11 mouse cellular contexts compared by ENCODE assay signal in genomic region chr14:27108748-27109504, GRCm38 (mm10). TPM values are rescaled to one million over a fixed set of nuclear protein-coding genes. Genes with fewer than 3 reads are reported as not detected.
DNase-seq lines count a peak whose midpoint lies in the region; ATAC-seq and TF ChIP-seq lines count a peak whose summit lies in the region.
"Had no signal": no experiment of that assay in that cellular context is flagged by ENCODE, and none has a peak within 500 bp of the region (broad histone marks: within the 10 kb centered on the region; RNA-seq: fewer than 3 reads in every experiment).

No protein-coding gene starts in this region.

- no peak overlapping the region for H3K4me3 ChIP-seq in kidney, embryonic 15.5 days (replicated peaks)
- H3K4me3 ChIP-seq in lung, embryonic 14.5 days (ENCODE audit: low read depth, low read length), result no peak overlapping the region
- no peak overlapping the region for H3K4me3 ChIP-seq in thymus, adult 2 months (ENCODE audit: control insufficient read depth, insufficient read depth, low read length)
- H3K4me3 ChIP-seq: heart, embryonic 13.5 days; limb, embryonic 13.5 days; neural tube, embryonic 12.5 days had no signal

- TF ChIP-seq CTCF in lung, embryonic 14.5 days (IDR thresholded peaks at IDR 0.05; ENCODE audit: low read depth), result peak; percentile 33; the same call in 1 of the 2 replicates
- TF ChIP-seq CTCF in thymus, adult 2 months (IDR thresholded peaks at IDR 0.05; ENCODE audit: borderline replicate concordance, control insufficient read depth, extremely low read depth, insufficient read depth, low read length, poor library complexity), result no peak

- H3K9me3 ChIP-seq in kidney, embryonic 15.5 days (replicated peaks), result no peaks in the 10 kb centered on the region
- H3K9me3 ChIP-seq in lung, embryonic 14.5 days (ENCODE audit: low read depth, low read length), result no peaks in the 10 kb centered on the region
- H3K9me3 ChIP-seq: heart, embryonic 13.5 days; limb, embryonic 13.5 days; neural tube, embryonic 12.5 days had no signal

- ATAC-seq in kidney, embryonic 15.5 days (replicated peaks; ENCODE audit: low FRiP score), result no peak
- ATAC-seq in lung, embryonic 14.5 days (ENCODE audit: insufficient read depth), result no peak

- no peak overlapping the region for H3K9ac ChIP-seq in kidney, embryonic 15.5 days
- no peak overlapping the region for H3K9ac ChIP-seq in lung, embryonic 14.5 days
- H3K9ac ChIP-seq: heart, embryonic 13.5 days; limb, embryonic 13.5 days; neural tube, embryonic 12.5 days had no signal

- peak; percentile 54 for DNase-seq in adrenal gland, postnatal 10 days
- DNase-seq in adrenal gland, adult 8-10 months, result no peak
- DNase-seq in kidney, adult 11 months, result peak; percentile 64
- DNase-seq in cerebellum, adult 9-11 months, result peak; percentile 15
- DNase-seq in lung, embryonic 14.5 days, result peak; percentile 46
- no peak for DNase-seq in c-Kit-positive CD71-positive TER-119-positive erythroid progenitor cells, embryonic 14.5 days (ENCODE audit: low spot score)
- DNase-seq in thymus, adult 2 months, result no peak

- H3K36me3 ChIP-seq in kidney, embryonic 15.5 days, result peaks cover 19% of the 10 kb centered on the region
- H3K36me3 ChIP-seq in lung, embryonic 14.5 days (ENCODE audit: insufficient read depth), result no peaks in the 10 kb centered on the region
- H3K36me3 ChIP-seq in thymus, adult 2 months (ENCODE audit: control insufficient read depth, insufficient read depth, low read length), result no peaks in the 10 kb centered on the region
- H3K36me3 ChIP-seq: heart, embryonic 13.5 days; neural tube, embryonic 12.5 days had no signal

- no peak overlapping the region for H3K4me2 ChIP-seq in kidney, embryonic 15.5 days
- H3K4me2 ChIP-seq in lung, embryonic 14.5 days, result no peak overlapping the region
- H3K4me2 ChIP-seq: heart, embryonic 13.5 days; limb, embryonic 13.5 days; neural tube, embryonic 12.5 days had no signal

- 0 out of 2 replicates have a peak, but pooled peaks cover 3% of the 10 kb centered on the region for H3K4me1 ChIP-seq in kidney, embryonic 15.5 days
- no peaks in the 10 kb centered on the region for H3K4me1 ChIP-seq in lung, embryonic 14.5 days (ENCODE audit: insufficient read depth)
- no peaks in the 10 kb centered on the region for H3K4me1 ChIP-seq in thymus, adult 2 months (replicated peaks; ENCODE audit: control insufficient read depth, insufficient read depth, low read length)

- no peak for TF ChIP-seq POLR2A in thymus, adult 2 months (IDR thresholded peaks at IDR 0.05; ENCODE audit: control insufficient read depth, extremely low read depth, insufficient read depth, low read length, poor library complexity)

- no peaks in the 10 kb centered on the region for H3K27me3 ChIP-seq in kidney, embryonic 15.5 days
- H3K27me3 ChIP-seq in lung, embryonic 14.5 days (ENCODE audit: insufficient read depth, low read length), result peaks cover 7% of the 10 kb centered on the region; the same call in 1 of the 2 replicates
- no peaks in the 10 kb centered on the region for H3K27me3 ChIP-seq in thymus, adult 2 months (ENCODE audit: control insufficient read depth, insufficient read depth, low read length)

- WGBS in kidney, embryonic 15.5 days, result 75% methylated on average over 6 of the region's 6 CpGs
- 64% methylated on average over 6 of the region's 6 CpGs for WGBS in lung, embryonic 14.5 days
- WGBS in thymus, adult 2 months, result 63% methylated on average over 6 of the region's 6 CpGs

- no peak overlapping the region for H3K27ac ChIP-seq in kidney, embryonic 15.5 days
- no peak overlapping the region for H3K27ac ChIP-seq in lung, embryonic 14.5 days (ENCODE audit: low read depth)
- no peak overlapping the region for H3K27ac ChIP-seq in thymus, adult 2 months (ENCODE audit: control insufficient read depth, insufficient read depth, low read length)
- H3K27ac ChIP-seq: heart, embryonic 13.5 days; limb, embryonic 13.5 days; neural tube, embryonic 12.5 days had no signal

RNA-seq across cellular contexts. Expression of gene Arhgef3, which starts 5.8 kb away (rescaled TPM):
- total RNA-seq in adrenal gland, postnatal 10 days (2021), result 10 to 100 TPM; 36.5 to 37.3 TPM
- total RNA-seq in adrenal gland, adult 8-10 months (2022), result 10 to 100 TPM; 44.5 to 54.9 (median 53.3) TPM
- 15.3 and 17.2 TPM in 2 replicates for polyA plus RNA-seq in kidney, embryonic 15.5 days (2015; fragmentation: Nextera tagmentation; extraction: Ambion mirVana)
- polyA plus RNA-seq in lung, embryonic 14.5 days (2014; fragmentation: Nextera tagmentation; extraction: Ambion mirVana), result 8.0 and 9.0 TPM in 2 replicates
- polyA plus RNA-seq in thymus, adult 2 months (2012; rRNA removed), result 16.8 and 17.0 TPM in 2 replicates

Comparison
In these comparisons a context has a peak if more than half of its experiments do, and no peak if none do; other contexts are left out.
1. DNase-seq: peak in adrenal gland, postnatal 10 days (single experiment), kidney, adult 11 months (single experiment), cerebellum, adult 9-11 months (single experiment) and lung, embryonic 14.5 days (single experiment); none in adrenal gland, adult 8-10 months (single experiment), c-Kit-positive CD71-positive TER-119-positive erythroid progenitor cells, embryonic 14.5 days (single experiment) and thymus, adult 2 months (single experiment).